Mouse (Mus musculus) layer of hippocampus, postnatal 36 days (tissue): ENCODE measurements around the gene Ncan. TPM values are rescaled to one million over a fixed set of nuclear protein-coding genes. Genes with fewer than 3 reads are reported as not detected.

ENCODE experiments used
- DNase-seq, 2 experiments: peaks; one replicate each; pipeline ENCODE4 v3.0.0; 2022
- total RNA-seq, 2 experiments: library from RNA; stranded (reverse); gene quantifications; 2 replicates each; pipeline ENCODE4 v1.2.3; 2021

Ncan gene
- 100 to 1,000 TPM; 167 to 170 TPM for total RNA-seq

DNA sequence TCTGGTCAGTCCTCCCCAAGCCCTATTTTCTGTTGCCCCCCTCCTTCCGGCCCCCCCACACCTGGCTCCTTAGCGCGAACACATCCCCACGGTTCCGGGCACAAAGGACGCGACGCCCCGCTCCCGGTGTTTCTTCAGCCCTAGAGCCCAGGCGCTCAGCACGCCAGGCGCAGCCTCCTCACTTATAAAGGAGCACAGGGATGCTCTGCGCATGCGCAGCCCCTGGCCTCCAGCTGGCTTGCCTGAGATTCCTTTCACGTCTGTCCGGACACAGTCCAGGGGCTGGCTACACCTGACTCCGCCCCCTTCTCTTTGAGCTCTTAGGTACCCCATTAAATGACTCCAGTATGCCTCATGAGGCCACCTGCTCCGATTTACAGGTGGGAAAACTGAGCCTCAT lies at the start of gene Ncan:
Gene Ncan, minus strand, starts transcription at position 207 of the 400 bp plus-strand sequence.
- DNase-seq = peak; percentile 88

DNA sequence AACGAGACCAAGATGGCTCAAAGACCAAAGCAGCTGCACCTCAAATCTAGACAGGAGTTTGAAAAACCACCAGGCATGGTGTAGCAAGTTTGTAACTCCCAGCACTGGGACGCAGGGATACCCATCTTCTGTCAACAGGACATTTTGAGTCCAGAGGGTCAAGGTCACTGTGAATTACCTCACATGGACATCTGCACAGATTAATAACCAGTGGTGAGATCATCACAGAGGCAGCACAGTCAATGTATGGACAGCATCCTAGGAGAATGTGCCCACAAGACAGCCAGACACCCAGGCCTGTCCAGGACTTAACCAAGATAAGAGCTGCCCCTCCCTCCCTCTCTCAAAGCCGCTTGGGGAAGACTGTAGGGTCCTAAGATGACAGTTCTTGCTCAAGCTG lies 49.4 kb upstream of the Ncan start:
- DNase-seq = no peak

DNA sequence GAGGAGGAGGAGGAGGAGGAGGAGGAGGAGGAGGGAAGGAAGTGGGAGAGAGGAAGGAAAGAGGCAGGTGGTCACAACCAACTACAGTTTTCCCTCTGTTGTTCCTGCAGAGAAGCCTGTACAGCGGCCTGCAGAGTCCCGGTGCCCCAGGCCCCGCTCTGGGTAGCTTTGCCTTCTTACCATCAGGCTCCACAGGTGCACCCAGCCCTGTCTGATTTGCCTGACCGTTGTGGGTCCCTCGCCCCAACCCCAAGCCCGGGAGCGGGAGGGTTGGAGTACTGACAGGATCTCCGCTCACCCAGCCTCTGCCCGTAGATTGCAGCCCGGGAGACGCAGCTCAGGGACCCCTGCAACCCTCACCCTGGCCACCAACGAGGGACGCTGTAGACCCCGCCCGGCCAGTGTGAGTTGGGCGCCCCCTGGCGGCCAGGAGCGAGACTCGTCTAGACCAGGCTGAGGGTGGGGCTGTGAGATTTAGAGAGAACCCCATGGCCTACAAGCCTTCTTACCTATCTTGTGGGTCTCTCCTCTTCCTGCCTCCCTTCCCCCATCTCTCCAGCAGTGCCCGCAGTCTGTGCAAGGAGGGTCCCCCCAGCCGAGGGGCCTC lies 45.9 kb upstream of the Ncan start:
- DNase-seq = peak; percentile 39 to 50

DNA sequence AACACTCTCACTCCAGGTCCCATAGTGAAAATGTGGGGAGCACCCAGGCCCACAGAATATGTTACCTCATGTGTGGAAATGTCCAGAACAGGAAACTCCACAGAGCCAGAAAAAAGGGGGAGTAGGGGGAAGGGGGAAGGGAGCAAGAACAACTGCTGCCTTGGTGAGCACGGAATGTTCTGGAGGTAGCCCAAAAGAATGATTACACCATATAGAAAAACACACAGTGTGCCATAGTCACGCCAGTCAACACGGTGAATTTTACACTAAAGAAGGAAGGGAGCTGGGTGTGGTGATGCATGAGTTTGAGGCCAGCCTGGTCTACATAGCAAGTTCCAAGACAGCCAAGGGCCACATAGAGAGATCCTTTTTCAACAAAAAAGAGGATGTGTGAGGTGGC lies 42.6 kb upstream of the Ncan start:
- no peak for DNase-seq

DNA sequence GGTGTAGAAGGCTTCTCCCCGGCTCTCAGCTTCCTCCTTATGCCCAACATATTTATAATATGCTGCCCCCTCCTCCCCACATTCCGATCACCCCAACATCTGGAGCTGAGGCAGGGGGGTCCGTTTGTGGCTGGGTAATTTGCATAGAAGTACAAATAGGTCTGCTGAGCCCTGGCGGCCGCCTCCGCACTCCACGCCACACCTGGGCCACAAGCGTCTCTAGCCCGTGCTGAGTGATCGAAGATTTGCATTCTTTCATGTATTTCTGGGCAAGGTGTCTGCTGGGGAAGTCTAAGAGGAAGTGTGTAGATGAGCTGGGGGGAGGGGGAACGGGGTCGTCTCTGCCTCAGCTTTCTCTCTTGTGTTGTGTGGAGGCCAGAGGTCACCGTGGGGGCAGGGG lies 39.3 kb upstream of the Ncan start:
- DNase-seq = no peak

DNA sequence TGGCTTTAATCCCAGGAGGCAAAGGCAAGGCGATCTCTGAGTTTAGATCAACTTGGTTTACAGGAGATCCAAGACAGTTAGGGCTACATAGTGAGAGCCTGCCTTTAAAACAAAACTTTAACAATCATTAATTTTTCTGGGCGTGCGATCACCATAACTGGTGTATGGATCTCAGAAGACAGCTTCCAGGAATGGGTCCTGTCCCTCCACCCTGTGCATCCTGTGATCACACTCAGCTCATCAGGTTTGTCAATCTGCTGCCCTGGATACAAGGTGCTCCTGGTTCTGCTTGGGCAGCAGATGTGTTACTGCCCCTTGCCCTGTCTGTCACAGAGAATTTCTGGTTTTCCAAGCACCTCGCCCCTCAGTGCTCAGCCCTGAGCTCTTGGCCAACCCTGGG lies 38.5 kb upstream of the Ncan start:
- DNase-seq = no peak

DNA sequence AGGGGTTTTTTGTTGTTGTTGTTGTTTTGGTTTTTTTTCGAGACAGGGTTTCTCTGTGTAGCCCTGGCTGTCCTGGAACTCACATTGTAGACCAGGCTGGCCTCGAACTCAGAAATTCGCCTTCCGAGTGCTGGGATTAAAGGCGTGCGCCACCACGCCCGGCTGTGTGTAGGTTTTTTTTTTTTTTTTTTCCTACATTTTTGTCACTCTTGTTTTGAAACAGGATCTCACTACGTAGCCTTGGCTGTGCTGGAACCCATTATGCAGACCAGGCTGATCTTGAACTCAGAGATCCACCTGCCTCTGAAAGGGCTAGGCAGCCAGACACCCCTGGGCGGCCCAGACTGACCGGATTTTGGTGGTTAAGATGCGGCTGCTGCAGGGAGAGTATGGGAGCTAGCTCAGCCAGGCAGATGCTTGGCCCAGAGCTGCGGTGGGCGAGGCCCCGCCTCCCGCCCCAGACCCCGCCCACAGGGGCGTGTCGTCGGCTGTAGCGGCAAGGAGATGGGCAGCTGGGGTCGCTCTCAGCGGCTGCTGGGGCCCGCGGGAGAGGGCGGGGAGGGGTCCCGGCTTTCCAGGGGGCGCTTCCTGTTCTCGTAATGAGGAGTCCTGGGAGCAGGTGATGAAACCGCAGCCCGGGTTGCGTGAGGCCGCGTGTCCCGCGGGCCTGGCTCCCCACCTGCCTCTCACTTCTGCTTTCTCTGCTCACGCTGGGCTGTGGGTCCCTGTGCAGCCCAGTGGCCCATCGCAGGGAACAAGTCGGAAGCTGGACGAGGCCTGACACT lies 37.6 kb upstream of the Ncan start:
- peak; percentile 50 to 64 for DNase-seq

DNA sequence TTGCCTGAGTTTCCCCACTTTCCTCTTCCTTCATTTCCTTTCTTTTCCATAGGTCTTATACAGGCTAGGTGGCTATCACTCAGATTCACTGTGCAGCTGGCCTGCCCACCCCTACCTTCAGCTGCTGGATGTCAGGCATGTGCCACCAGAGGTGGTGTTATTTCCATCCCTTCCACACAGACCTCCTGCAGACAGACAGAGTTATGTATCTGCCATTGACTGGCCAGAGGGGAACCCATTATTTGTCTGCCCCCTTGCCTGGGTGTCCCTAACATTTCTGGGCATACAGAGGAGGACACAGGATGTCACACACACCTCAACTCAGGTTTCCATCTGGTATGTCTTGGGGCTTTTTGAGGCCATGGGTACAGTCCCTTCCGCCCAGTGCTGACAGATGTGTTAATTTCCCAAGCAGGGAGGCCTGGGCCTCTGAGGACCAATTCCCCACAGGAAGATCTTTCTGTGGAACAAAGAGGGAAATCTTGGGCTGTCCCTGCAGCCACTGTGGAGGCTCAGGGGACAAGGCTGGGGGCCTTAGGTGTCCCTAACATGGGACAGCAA lies 36.6 kb upstream of the Ncan start:
- no peak for DNase-seq

DNA sequence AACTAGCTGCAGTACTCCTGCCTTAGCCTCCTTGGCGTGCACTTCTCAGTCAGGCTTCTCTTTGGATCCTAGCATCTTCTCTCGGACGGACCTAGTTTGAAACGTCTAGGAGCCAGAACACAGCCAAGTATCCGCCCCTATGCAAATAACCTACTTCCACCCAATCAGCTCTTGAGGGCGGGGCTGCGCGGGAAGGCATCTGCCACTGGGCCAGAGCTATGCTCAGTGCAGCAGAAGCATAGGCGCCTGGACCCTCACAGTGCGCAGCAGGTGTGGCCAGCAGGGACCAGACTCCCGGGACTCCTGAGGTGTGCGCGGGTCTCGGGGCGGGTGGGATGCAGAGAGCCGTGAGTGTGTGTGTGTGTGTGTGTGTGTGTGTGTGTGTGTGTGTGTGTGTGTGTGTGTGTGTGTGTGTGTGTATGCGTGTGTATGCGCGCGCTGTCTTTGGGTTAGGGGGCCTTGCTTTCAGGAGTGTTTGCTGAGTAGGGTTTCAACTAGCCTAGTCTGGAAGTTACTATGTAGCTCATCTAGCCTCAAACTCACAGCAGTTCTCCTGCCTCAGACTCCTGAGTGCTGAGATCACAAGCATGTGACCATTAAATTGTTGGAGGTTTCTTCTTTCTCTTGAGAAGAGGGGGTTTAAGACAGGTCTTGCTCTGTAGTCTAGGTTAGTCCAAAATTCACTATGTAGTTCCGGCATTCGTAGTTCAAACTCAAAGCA lies 32.0 kb upstream of the Ncan start:
- peak; percentile 47 to 49 for DNase-seq

DNA sequence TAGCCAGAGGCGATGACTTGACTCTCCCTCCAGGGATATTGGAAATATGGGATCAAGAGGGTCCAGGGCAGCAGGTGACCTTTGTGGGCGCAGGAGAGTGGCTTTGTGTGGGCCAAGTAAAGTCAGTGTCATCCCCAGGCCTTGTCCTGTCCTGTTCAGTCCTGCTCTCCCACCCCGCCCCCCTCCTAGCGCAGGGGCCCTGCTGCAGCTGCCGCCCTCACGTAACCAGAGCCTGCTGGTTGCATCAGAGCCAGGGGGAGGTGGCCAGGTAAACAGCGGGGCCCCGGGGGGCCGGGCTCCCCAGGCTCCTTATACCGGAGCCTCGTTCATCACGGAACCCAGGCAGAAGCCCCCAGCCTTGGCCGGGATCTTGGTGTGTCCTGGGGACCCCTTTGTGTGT lies 29.5 kb upstream of the Ncan start:
- no peak for DNase-seq

DNA sequence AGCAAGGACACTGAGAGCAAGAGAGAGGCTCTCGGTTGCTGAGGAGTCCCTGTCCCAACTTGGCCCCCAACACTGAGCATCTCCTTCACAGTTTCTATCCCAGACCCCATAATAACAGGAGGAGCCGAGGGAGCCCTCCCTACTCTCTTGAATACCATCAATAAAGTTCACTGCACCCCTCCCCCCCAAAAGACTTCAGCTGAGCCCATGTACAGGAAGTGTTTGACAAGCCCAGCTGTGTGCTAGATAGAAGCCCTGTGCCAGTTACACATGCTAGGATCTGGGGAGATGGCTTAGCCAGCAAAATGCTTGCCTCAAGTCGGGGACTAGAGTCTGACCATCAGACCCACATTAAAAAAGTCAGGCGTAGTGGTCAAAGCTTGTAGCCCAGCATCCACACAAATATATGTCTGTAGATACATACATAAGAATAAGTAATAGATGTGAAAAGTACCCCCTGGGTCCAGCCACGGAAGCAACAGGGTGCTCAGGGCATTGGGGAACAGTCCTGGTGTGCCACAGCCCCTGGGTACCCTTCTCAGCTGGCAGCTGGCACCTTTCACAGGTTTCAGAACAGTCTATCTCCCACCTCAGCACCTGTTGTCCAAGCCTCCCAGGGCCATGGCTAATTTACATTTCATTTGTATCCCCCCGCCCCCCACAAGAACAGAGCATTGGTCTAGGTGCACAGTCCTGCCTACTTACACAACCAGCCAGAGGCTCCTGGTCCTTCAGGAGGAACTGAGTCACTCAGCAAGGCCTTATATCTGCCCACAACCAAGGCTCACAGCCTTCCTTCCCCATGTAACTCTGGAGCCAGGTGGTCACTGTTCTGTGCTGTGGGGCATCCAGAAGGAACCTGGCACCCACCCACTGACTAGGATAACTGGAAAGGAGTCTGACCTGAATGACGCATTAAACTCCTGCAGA lies 27.3 kb upstream of the Ncan start:
- DNase-seq = no peak

DNA sequence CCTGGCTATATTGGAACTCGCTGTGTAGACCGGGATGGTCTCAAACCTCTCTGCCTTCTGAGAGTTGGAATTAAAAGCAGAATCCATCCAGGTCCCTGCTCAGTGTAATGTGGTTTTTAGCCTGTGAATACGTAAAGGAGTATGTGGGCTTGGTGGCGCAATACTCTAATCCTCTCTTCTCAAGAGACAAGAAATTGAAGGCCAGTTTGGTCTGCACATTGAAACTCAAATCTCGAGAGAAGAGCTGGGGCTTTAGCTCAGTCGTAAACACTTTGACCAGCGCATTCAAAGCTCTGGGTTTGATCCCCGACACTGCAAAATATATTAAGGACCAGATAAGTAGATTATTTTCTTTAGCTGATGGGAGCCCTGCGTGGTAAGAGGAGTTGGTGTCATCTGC lies 19.3 kb upstream of the Ncan start:
- no peak for DNase-seq

DNA sequence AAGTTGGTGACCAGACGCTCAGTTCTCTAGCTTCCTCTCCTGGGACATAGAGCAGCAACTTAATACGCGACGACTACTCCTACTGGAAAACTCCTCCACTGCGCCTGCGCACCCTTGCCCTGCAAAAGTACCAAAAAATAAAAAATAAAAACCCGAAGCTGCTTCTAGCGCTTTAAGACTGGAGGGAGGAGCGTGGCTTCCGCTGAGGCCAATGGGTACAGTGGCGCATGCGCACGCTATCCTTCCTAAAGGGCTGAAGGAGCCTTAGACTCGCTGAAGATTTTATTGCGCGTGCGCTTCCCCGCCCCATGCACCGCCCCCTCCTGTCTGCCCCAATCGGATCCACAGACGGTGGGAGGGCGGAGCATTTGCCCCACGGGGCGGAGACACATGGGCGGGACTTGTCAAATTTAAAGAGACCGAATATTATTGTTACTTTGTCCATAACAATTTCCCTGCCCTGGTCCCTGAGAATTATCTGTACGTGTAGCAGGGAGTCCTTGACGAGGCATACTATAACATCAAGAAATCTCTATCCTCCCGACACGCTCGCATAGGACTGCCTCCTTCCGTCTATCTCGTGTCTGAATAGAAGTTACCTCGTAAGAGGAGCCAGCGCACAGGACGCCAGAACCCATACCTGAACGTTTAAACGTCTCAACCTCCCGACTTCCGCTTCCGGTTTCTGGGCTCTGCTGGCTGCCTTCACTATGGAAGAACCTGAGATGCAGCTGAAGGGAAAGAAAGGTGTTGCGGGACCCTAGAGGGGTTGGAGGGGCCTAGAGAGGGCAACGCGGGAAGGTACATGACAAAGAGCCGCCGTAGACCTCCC lies 18.6 kb upstream of the Ncan start, which contains the start of the genes Rfxank, Borcs8 and Mef2b:
Gene Rfxank, minus strand, starts transcription at position 129 of the 832 bp plus-strand sequence.
Gene Borcs8, plus strand, starts transcription at position 474 of the 832 bp plus-strand sequence.
Gene Mef2b, plus strand, starts transcription at position 686 of the 832 bp plus-strand sequence.
- peak; percentile 97 to 98 for DNase-seq

DNA sequence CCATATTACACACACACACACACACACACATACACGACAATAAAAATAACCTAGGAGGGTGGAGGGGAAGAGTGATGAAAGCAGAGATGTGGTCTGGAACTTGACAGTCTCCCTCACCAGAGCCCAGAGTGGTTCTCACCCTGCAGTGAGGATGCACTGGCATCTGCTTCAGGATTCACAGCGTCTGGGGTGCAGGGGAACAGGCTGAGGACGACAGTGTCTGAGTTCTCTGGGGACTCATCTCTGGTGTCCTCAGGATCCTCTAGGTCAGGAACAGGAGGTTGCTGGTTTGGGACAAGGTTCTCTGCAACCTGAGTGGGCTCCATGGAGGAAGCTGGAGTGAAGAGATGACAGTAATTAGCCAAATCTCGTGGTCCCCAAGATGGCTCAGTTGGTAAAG lies 17.2 kb upstream of the Ncan start:
- DNase-seq = no peak

DNA sequence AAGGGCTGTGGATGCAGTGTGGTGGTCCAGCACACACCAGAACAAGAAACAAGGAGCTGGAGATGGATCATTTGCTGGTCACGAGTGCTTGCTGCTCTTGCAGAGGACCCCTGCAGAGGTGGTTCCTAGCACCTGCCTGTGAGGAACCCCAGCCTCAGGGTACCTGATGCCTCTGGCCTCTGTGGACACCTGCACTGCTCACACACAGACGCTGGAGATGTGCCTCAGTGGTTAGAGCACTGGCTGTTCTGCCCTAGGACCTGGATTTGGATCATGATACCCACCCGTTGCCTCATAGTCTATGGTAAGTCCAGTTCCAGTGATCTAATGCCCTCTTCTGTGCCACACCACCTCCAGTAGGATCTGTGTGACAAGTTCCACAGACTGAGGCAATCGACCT lies 15.9 kb upstream of the Ncan start:
- DNase-seq = no peak

DNA sequence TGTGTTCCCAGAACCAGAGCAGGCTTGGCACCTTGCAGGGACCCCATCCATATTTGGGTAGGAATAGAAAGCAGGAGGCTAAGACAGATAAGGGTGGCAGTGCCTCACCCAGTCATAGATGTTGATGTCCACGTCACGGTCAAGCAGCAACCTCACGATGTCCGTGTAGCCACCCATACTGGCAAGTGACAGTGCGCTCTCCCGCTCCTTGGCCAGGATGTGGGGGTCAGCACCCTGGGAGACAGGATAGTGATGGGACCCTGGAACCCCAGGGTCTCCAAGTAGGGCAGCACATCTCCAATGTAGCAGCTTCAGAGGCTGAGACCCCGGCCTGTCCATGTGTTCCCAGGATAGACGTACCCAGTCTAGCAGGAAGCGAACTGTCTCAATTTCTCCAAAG lies 14.3 kb upstream of the Ncan start:
- no peak for DNase-seq

DNA sequence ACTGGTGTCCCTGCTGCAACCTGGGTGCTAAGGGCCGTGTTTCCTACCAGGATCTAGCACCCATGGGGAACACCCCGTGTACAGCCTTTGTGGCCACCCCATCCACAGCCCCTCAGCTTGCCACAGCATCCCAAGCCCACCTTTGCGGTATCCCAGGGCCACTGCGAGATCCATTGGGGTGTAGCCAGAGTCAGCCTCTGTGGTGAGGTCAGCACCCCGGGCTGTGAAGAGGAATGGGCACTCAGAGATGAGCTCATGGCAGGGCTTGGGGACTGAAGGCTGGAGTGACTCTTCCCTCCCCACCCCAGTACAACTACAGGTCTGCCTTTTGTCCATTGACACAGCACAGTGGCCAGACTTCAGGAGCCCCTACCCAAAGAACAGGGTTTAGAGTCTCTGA lies 13.4 kb upstream of the Ncan start:
- no peak for DNase-seq

DNA sequence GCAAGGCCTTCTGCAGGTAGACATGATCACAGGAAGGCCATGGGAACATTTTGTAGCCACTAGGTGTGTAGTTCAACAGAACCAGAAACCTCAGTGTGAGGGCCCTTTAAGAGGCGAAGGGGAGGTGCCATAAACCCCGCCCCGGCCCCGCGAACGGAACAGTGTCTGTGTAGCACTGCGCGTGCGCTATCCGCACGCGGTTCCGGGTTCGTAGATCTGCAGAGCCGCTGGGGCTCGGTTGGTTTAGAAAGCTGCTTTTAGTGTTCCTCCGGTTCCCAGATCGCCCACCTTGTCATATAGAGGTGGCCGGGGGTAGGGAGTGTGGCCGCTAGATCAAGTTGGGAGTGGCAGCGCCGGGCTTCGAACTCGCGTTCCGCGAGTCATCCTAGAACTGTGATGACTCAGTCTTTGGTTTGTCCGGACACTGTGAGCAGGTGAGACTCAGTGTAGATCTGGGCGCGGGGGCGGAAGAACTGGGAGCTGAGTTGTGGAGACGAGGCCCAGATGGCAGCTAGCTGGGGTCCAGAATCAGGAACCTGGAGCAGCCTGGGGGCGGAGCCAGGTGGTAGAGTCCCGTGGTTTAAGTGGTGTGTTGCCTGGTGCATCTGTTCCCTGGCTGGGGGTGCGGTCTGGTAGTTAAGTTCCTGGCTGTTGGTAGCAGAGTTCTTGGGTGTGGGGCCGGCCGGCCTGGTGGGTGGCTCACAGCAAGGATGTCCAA lies 10.7 kb upstream of the Ncan start, which contains the start of gene Nr2c2ap:
Gene Nr2c2ap, plus strand, starts transcription at position 168 of the 718 bp plus-strand sequence.
- peak; percentile 72 to 80 for DNase-seq

DNA sequence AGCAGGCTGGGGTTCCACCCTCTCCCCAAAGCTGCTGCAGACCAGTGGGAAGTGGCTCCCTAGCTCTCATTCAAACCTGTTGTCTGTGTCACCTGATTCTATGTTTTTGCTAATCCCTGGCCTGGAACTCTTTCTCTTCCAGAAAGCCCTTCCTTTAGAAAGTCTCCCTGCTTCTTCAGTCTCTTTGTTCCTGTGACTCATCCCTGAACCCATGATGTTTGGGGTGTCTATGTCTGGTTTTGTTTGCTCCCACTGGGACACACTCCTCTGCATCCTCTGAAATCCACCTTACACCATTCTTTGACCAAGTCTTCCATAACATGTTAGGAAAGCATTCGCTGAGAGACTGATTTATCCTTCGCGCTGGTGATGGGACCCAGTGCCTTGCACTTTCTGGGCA lies 9.4 kb upstream of the Ncan start:
- no peak for DNase-seq

DNA sequence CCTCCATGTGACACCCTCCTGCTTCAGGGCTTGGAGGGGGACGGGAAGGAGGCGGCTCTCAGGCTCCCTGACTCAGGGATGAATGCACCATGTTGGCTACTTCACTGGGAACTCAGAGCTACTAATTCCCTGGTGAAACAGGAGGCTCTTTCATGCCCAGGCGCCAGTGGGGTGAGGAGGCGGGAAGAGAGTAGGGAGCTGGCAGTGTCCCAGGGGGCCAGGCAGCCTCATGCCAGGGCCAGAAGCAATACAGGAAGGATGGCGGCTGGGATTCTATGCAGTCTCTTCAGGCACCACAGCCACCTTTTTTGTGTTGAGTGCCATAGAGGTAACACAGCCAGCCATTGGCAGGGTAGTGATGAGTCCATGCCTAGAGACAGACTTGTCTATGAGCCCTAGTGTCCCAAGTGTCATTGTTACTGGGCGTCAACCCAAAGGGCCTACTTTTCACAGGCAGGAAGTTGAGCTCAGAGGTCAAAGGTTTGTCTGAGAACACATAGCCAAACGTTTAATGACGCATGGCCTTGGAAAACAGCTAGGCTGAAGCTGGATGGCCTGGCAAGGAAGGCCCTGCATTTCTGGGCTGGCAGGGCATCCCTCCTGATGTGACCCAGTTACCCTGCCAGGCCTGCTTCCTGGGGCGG lies 8.8 kb upstream of the Ncan start:
- DNase-seq = peak; percentile 82 to 83
